Mouse (Mus musculus): Measurements from ENCODE around the gene Intu. TPM values are rescaled to one million over a fixed set of nuclear protein-coding genes. Genes with fewer than 3 reads are reported as not detected.

Gene Intu
- polyA plus RNA-seq, 1 experiment from 2014 or later: 4.2 TPM

GRCm38 (mm10) chr3:40534141-40534540 lies 3.1 kb downstream of the Intu start:
- WGBS: 73% methylated on average over 4 of the region's 4 CpGs
- DNase-seq (ENCODE audit: low spot score): no peak
- H3K9me3 ChIP-seq: no peaks in the 10 kb centered on the region
- H3K4me1 ChIP-seq: peaks cover 12% of the 10 kb centered on the region
- no peak overlapping the region for H3K27ac ChIP-seq
- H3K27me3 ChIP-seq (ENCODE audit: insufficient read depth, poor library complexity, severe bottlenecking): peaks cover 46% of the 10 kb centered on the region; the same call in 1 of the 2 replicates
- H3K4me3 ChIP-seq: no peak overlapping the region
- no peaks in the 10 kb centered on the region for H3K36me3 ChIP-seq

GRCm38 (mm10) chr3:40540567-40541554 lies 9.8 kb downstream of the Intu start:
- DNase-seq (ENCODE audit: low spot score): peak; percentile 96
- no peaks in the 10 kb centered on the region for H3K36me3 ChIP-seq
- no peaks in the 10 kb centered on the region for H3K27me3 ChIP-seq (ENCODE audit: insufficient read depth, poor library complexity, severe bottlenecking)
- 0 out of 2 replicates have a peak, but pooled peaks cover 3% of the 10 kb centered on the region for H3K4me1 ChIP-seq
- peak overlapping the region; percentile 88 for H3K4me3 ChIP-seq
- H3K27ac ChIP-seq: peak overlapping the region; percentile 84
- WGBS: 4% methylated on average over 44 of the region's 45 CpGs
- no peaks in the 10 kb centered on the region for H3K9me3 ChIP-seq

- H3K4me1 ChIP-seq: 0 out of 2 replicates have a peak, but pooled peaks cover 3% of the 10 kb centered on the region
- WGBS: 81% methylated on average over 4 of the region's 4 CpGs
- no peak for DNase-seq (ENCODE audit: low spot score)
- no peaks in the 10 kb centered on the region for H3K9me3 ChIP-seq
- no peak overlapping the region for H3K4me3 ChIP-seq
- no peaks in the 10 kb centered on the region for H3K27me3 ChIP-seq (ENCODE audit: insufficient read depth, poor library complexity, severe bottlenecking)
- H3K27ac ChIP-seq: no peak overlapping the region
- no peaks in the 10 kb centered on the region for H3K36me3 ChIP-seq
These were observed 15.5 kb downstream of the Intu start for GRCm38 (mm10) chr3:40546621-40547020.

- Histone ChIP-seq H3K9me3 (no peaks in the 10 kb centered on the region), H3K27ac (no peak overlapping the region), H3K36me3 (peaks cover 9% of the 10 kb centered on the region), H3K27me3 (ENCODE audit: insufficient read depth, poor library complexity, severe bottlenecking) (no peaks in the 10 kb centered on the region), H3K4me1 (0 out of 2 replicates have a peak, but pooled peaks cover 5% of the 10 kb centered on the region), H3K4me3 (no peak overlapping the region)
- 46% methylated on average over 10 of the region's 10 CpGs for WGBS
- DNase-seq (ENCODE audit: low spot score): no peak
These were observed 121.9 kb downstream of the Intu start for GRCm38 (mm10) chr3:40652941-40653352.

GRCm38 (mm10) chr3:40653582-40653981 lies 122.5 kb downstream of the Intu start:
- no peak for DNase-seq (ENCODE audit: low spot score)
- no peaks in the 10 kb centered on the region for H3K9me3 ChIP-seq
- WGBS: 90% methylated on average over 16 of the region's 16 CpGs
- H3K27me3 ChIP-seq (ENCODE audit: insufficient read depth, poor library complexity, severe bottlenecking): no peaks in the 10 kb centered on the region
- peaks cover 11% of the 10 kb centered on the region for H3K36me3 ChIP-seq
- 0 out of 2 replicates have a peak, but pooled peaks cover 5% of the 10 kb centered on the region for H3K4me1 ChIP-seq
- no peak overlapping the region for H3K4me3 ChIP-seq
- H3K27ac ChIP-seq: no peak overlapping the region

GRCm38 (mm10) chr3:40654028-40654427 lies 122.9 kb downstream of the Intu start:
- H3K36me3 ChIP-seq: peaks cover 11% of the 10 kb centered on the region
- H3K4me3 ChIP-seq: no peak overlapping the region
- WGBS: 90% methylated on average over 11 of the region's 11 CpGs
- no peak overlapping the region for H3K27ac ChIP-seq
- H3K27me3 ChIP-seq (ENCODE audit: insufficient read depth, poor library complexity, severe bottlenecking): no peaks in the 10 kb centered on the region
- H3K9me3 ChIP-seq: no peaks in the 10 kb centered on the region
- H3K4me1 ChIP-seq: 0 out of 2 replicates have a peak, but pooled peaks cover 5% of the 10 kb centered on the region
- DNase-seq (ENCODE audit: low spot score): no peak

GRCm38 (mm10) chr3:40655571-40655970 lies 124.5 kb downstream of the Intu start:
- no peaks in the 10 kb centered on the region for H3K27me3 ChIP-seq (ENCODE audit: insufficient read depth, poor library complexity, severe bottlenecking)
- H3K27ac ChIP-seq: no peak overlapping the region
- peaks cover 11% of the 10 kb centered on the region for H3K36me3 ChIP-seq
- H3K4me1 ChIP-seq: 0 out of 2 replicates have a peak, but pooled peaks cover 5% of the 10 kb centered on the region
- no peaks in the 10 kb centered on the region for H3K9me3 ChIP-seq
- no peak for DNase-seq (ENCODE audit: low spot score)
- WGBS: 93% methylated on average over 11 of the region's 11 CpGs
- H3K4me3 ChIP-seq: no peak overlapping the region

- H3K27me3 ChIP-seq (ENCODE audit: insufficient read depth, poor library complexity, severe bottlenecking): no peaks in the 10 kb centered on the region
- peaks cover 11% of the 10 kb centered on the region for H3K36me3 ChIP-seq
- no peak overlapping the region for H3K4me3 ChIP-seq
- 0 out of 2 replicates have a peak, but pooled peaks cover 5% of the 10 kb centered on the region for H3K4me1 ChIP-seq
- 88% methylated on average over 5 of the region's 5 CpGs for WGBS
- no peak for DNase-seq (ENCODE audit: low spot score)
- H3K9me3 ChIP-seq: no peaks in the 10 kb centered on the region
- H3K27ac ChIP-seq: no peak overlapping the region
These were observed 125.3 kb downstream of the Intu start for GRCm38 (mm10) chr3:40656339-40656738.

GRCm38 (mm10) chr3:40660231-40660630 lies 129.1 kb downstream of the Intu start:
- Histone ChIP-seq H3K36me3 (peaks cover 13% of the 10 kb centered on the region; the same call in 1 of the 2 replicates), H3K4me3 (no peak overlapping the region), H3K27me3 (ENCODE audit: insufficient read depth, poor library complexity, severe bottlenecking) (no peaks in the 10 kb centered on the region), H3K27ac (no peak overlapping the region), H3K4me1 (no peaks in the 10 kb centered on the region), H3K9me3 (no peaks in the 10 kb centered on the region)
- DNase-seq (ENCODE audit: low spot score): no peak
- WGBS: 92% methylated on average over 2 of the region's 2 CpGs

GRCm38 (mm10) chr3:40666109-40666508 lies 135.0 kb downstream of the Intu start:
- Histone ChIP-seq H3K36me3 (peaks cover 15% of the 10 kb centered on the region; the same call in 1 of the 2 replicates), H3K27me3 (ENCODE audit: insufficient read depth, poor library complexity, severe bottlenecking) (no peaks in the 10 kb centered on the region), H3K9me3 (no peaks in the 10 kb centered on the region), H3K27ac (no peak overlapping the region), H3K4me1 (peaks cover 4% of the 10 kb centered on the region; the same call in 1 of the 2 replicates), H3K4me3 (no peak overlapping the region)
- WGBS: 82% methylated on average over 4 of the region's 4 CpGs
- no peak for DNase-seq (ENCODE audit: low spot score)

- Histone ChIP-seq H3K4me3 (no peak overlapping the region), H3K27ac (no peak overlapping the region), H3K36me3 (peaks cover 15% of the 10 kb centered on the region; the same call in 1 of the 2 replicates), H3K9me3 (no peaks in the 10 kb centered on the region), H3K4me1 (peaks cover 4% of the 10 kb centered on the region; the same call in 1 of the 2 replicates), H3K27me3 (ENCODE audit: insufficient read depth, poor library complexity, severe bottlenecking) (no peaks in the 10 kb centered on the region)
- DNase-seq (ENCODE audit: low spot score): no peak
- 87% methylated on average over 8 of the region's 8 CpGs for WGBS
These were observed 136.0 kb downstream of the Intu start for GRCm38 (mm10) chr3:40666861-40667719.

GRCm38 (mm10) chr3:40668889-40669288 lies 137.8 kb downstream of the Intu start:
- Histone ChIP-seq H3K27me3 (ENCODE audit: insufficient read depth, poor library complexity, severe bottlenecking) (no peaks in the 10 kb centered on the region), H3K9me3 (no peaks in the 10 kb centered on the region), H3K4me1 (peaks cover 4% of the 10 kb centered on the region; the same call in 1 of the 2 replicates), H3K36me3 (peaks cover 11% of the 10 kb centered on the region; the same call in 1 of the 2 replicates), H3K4me3 (no peak overlapping the region), H3K27ac (no peak overlapping the region)
- WGBS: 23% methylated on average over 6 of the region's 6 CpGs
- DNase-seq (ENCODE audit: low spot score): no peak
